Mouse (Mus musculus): Measurements from ENCODE around the gene Zfy1. TPM values are rescaled to one million over a fixed set of nuclear protein-coding genes. Genes with fewer than 3 reads are reported as not detected.
"Not testable (repeated sequence)": the region's sequence is repeated elsewhere in the genome, so short reads cannot be mapped to it uniquely, and the experiment has no call there.

Zfy1 gene
- not detected for total RNA-seq (2021)

- not testable (repeated sequence) for DNase-seq (ENCODE audit: extremely low spot score in 1 of 2, low spot score in 1 of 2)
Observed at GRCm38 (mm10) chrY:797309-797708, at the start of gene Zfy1. TSS of gene Zfy1 (minus strand) at chrY:797409.

GRCm38 (mm10) chrY:818396-818795, 21.2 kb upstream of the Zfy1 start, which contains the start of gene Uba1y:
TSS of gene Uba1y (plus strand) at chrY:818649.
- DNase-seq (ENCODE audit: extremely low spot score in 1 of 2, low spot score in 1 of 2) = no peak

- no peak for DNase-seq (ENCODE audit: extremely low spot score in 1 of 2, low spot score in 1 of 2)
Observed at GRCm38 (mm10) chrY:808991-809661, 11.9 kb upstream of the Zfy1 start.

Other genes starting within 250 kb of the Zfy1 start
- gene Uba1y, start 21.2 kb upstream of the Zfy1 start, total RNA-seq (2021) = not detected
- gene Kdm5d, start 100.4 kb upstream of the Zfy1 start, total RNA-seq (2021) = 10 to 100 TPM in 1 of 2 experiments, not detected in 1; 19.7 TPM
- 10 to 100 TPM in 1 of 2 experiments, not detected in 1; 74.8 TPM for gene Eif2s3y, start 213.1 kb upstream of the Zfy1 start, total RNA-seq (2021)

All from layer of hippocampus, postnatal 25 days (tissue).